Mouse (Mus musculus) stomach, postnatal 0 days (tissue): ENCODE data around the gene Lyg2. TPM values are rescaled to one million over a fixed set of nuclear protein-coding genes. Genes with fewer than 3 reads are reported as not detected.

Experiments
- ATAC-seq: fragments of 200-750 bp; cut with Nextera tagmentation; 2 replicates; pipeline ENCODE4 v1.8.0; 2017; ENCODE audit not compliant: low FRiP score, low TSS enrichment
- DNase-seq: peaks from one replicate; pipeline ENCODE4 v3.0.0-alpha.2; 2016; ENCODE audit warnings: low spot score
- H3K27ac ChIP-seq: fragments of 300-500 bp; sonication (generic); replicated peaks from 2 replicates; pipeline ENCODE4 v1.5.1; 2014; ENCODE audit warnings: mild to moderate bottlenecking, control low read depth
- H3K27me3 ChIP-seq: fragments of 300-500 bp; sonication (generic); 2 replicates; pipeline ENCODE4 v1.6.1; 2014; ENCODE audit warnings: low read length; ENCODE audit not compliant: control insufficient read depth, insufficient read depth
- H3K36me3 ChIP-seq: fragments of 300-500 bp; sonication (generic); 2 replicates; pipeline ENCODE4 v1.6.1; 2014; ENCODE audit warnings: low read length, mixed read lengths; ENCODE audit not compliant: control insufficient read depth, insufficient read depth
- H3K4me1 ChIP-seq: fragments of 300-500 bp; sonication (generic); replicated peaks from 2 replicates; pipeline ENCODE4 v1.6.1; 2014; ENCODE audit warnings: antibody characterized with exemption; ENCODE audit not compliant: control insufficient read depth, insufficient read depth
- H3K4me2 ChIP-seq: fragments of 300-500 bp; sonication (generic); replicated peaks from 2 replicates; pipeline ENCODE4 v1.6.1; 2014; ENCODE audit warnings: low read depth, mild to moderate bottlenecking, control low read depth, moderate library complexity
- H3K4me3 ChIP-seq: fragments of 300-500 bp; sonication (generic); 2 replicates; pipeline ENCODE4 v1.5.1; 2014; ENCODE audit warnings: low read depth, low read length, control low read depth
- H3K9ac ChIP-seq: fragments of 300-500 bp; sonication (generic); 2 replicates; pipeline ENCODE4 v1.6.1; 2014; ENCODE audit warnings: mild to moderate bottlenecking, low read length, control low read depth, mixed read lengths
- H3K9me3 ChIP-seq: fragments of 300-500 bp; sonication (generic); 2 replicates; pipeline ENCODE4 v1.6.1; 2016; ENCODE audit warnings: low read length; ENCODE audit not compliant: control insufficient read depth
- CTCF ChIP-seq: IDR thresholded peaks from 2 replicates; pipeline ENCODE4 v1.5.1; 2016; ENCODE audit warnings: antibody characterized with exemption, low read depth, mild to moderate bottlenecking, moderate library complexity
- EP300 ChIP-seq: optimal IDR thresholded peaks from 2 replicates; pipeline ENCODE3; 2016; ENCODE audit warnings: antibody characterized with exemption
- WGBS: fragments of 180-500 bp; shearing (Covaris S2); extraction: QIAGEN DNeasy Blood & Tissue Kit; methylation state at CpG from one replicate; pipeline ENCODE4 v1.1.7; 2014; 5-methylcytosine and 5-hydroxymethylcytosine counted together
- polyA plus RNA-seq: library from polyadenylated mRNA; unstranded; fragments of >200 nt; fragmentation: Nextera tagmentation; extraction: Ambion mirVana; gene quantifications from 2 replicates; pipeline ENCODE4 v1.2.1, GENCODE M21; 2015

Gene Lyg2
- polyA plus RNA-seq, 1 experiment from 2014 or later = not detected

GRCm38 (mm10) chr1:37918096-37918495, 1.8 kb upstream of the Lyg2 start:
- 58% methylated on average over 6 of the region's 6 CpGs for WGBS

DNA sequence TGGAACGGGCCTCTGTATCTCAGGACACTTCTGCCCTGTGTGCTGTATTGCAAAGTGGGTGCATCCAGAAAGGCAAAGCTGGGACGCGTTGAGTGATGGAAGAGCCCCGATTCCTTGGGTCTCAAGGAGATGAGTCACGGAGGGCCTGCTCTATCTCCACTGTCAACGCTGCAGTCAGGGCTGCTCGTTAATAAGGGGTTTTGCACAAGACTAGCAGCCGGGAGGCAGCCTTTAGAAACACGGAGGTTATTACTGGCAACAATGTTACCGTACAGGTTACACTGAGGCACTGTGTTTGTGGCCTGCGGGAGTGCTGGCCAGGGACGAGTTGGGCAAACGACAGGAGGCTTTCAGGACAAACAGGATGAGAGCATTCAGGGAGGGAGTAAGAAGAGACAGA, 1.4 kb upstream of the Lyg2 start:
- Histone ChIP-seq H3K36me3 (no peaks in the 10 kb centered on the region), H3K9me3 (no peaks in the 10 kb centered on the region), H3K4me3 (no peak overlapping the region), H3K9ac (no peak overlapping the region), H3K4me2 (no peak overlapping the region), H3K27ac (no peak overlapping the region), H3K4me1 (no peaks in the 10 kb centered on the region), H3K27me3 (no peaks in the 10 kb centered on the region)
- TF ChIP-seq EP300 (no peak), CTCF (0 out of 2 replicates have a peak, but pooled peaks have one; percentile 0)
- WGBS = 57% methylated on average over 13 of the region's 13 CpGs
- ATAC-seq = no peak
- no peak for DNase-seq

More at GRCm38 (mm10) chr1:37918096-37918495, 1.8 kb upstream of the Lyg2 start:
- TF ChIP-seq EP300 (no peak), CTCF (no peak)
- Histone ChIP-seq H3K4me2 (no peak overlapping the region), H3K9me3 (no peaks in the 10 kb centered on the region), H3K27me3 (no peaks in the 10 kb centered on the region), H3K4me3 (no peak overlapping the region), H3K27ac (no peak overlapping the region), H3K9ac (no peak overlapping the region), H3K4me1 (no peaks in the 10 kb centered on the region), H3K36me3 (no peaks in the 10 kb centered on the region)
- ATAC-seq = no peak
- no peak for DNase-seq

DNA sequence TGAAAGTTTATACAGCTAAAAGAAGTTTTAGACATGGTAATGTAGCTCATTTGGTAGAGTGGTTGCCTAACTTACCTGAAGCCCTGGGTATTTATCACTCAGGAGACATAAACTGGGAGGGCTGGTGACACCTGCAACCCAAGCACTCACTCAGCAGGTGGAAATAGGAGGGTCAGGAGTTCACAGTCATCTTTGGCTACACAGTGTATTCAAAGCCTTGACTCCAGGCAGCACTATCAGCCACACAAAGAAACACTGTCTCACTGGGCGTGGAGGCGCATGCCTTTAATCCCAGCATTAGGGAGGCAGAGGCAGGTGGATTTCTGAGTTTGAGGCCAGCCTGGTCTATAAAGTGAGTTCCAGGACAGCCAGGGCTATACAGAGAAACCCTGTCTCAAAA, 3.5 kb downstream of the Lyg2 start:
- TF ChIP-seq CTCF (no peak), EP300 (no peak)
- DNase-seq (no peak), ATAC-seq (no peak)
- Histone ChIP-seq H3K9ac (no peak overlapping the region), H3K4me3 (no peak overlapping the region), H3K27ac (no peak overlapping the region), H3K36me3 (no peaks in the 10 kb centered on the region), H3K4me2 (no peak overlapping the region), H3K9me3 (no peaks in the 10 kb centered on the region), H3K27me3 (no peaks in the 10 kb centered on the region), H3K4me1 (no peaks in the 10 kb centered on the region)
- whole genome bisulfite sequencing = 74% methylated on average over 2 of the region's 2 CpGs

DNA sequence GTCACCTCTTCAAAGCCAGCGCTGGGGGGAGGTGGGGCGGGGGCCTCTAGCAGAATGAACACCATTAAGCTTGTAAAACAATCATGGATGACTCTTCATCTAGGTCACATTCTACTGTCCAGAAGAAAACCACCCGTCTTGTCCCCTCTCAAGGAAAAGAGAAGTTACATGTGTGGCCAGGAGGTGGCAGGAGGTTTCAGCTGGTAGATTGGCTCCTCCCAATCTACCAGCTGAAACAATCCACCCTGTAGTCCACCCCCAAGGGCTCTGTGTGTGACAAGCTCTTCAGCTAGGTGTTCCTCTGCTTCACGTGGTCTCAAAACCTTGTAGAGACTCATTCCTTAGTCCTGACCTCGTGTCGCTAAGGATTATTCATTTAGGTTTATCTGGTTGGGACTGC, 13.1 kb downstream of the Lyg2 start:
- ATAC-seq = 0 out of 2 replicates have a peak, but pooled peaks have one; percentile 38
- Histone ChIP-seq H3K36me3 (no peaks in the 10 kb centered on the region; the same call in 1 of the 2 replicates), H3K4me2 (no peak overlapping the region), H3K9ac (no peak overlapping the region), H3K9me3 (no peaks in the 10 kb centered on the region), H3K27ac (no peak overlapping the region), H3K4me3 (no peak overlapping the region), H3K4me1 (no peaks in the 10 kb centered on the region), H3K27me3 (no peaks in the 10 kb centered on the region)
- TF ChIP-seq EP300 = no peak
- peak; percentile 67 for TF ChIP-seq CTCF
- WGBS = 33% methylated on average over 6 of the region's 6 CpGs
- peak; percentile 22 for DNase-seq

- no peak overlapping the region for H3K4me3 ChIP-seq
- DNase-seq = no peak
- H3K4me1 ChIP-seq = no peaks in the 10 kb centered on the region
- ATAC-seq = peak; percentile 57; the same call in 1 of the 2 replicates
- H3K27me3 ChIP-seq = no peaks in the 10 kb centered on the region
- 54% methylated on average over 6 of the region's 6 CpGs for WGBS
- no peak overlapping the region for H3K4me2 ChIP-seq
- no peak overlapping the region for H3K9ac ChIP-seq
- TF ChIP-seq CTCF (no peak), EP300 (no peak)
- no peak overlapping the region for H3K27ac ChIP-seq
- peaks cover 8% of the 10 kb centered on the region; the same call in 1 of the 2 replicates for H3K36me3 ChIP-seq
- H3K9me3 ChIP-seq = no peaks in the 10 kb centered on the region
Measured at GRCm38 (mm10) chr1:37900288-37900687, 16.0 kb downstream of the Lyg2 start.

- Histone ChIP-seq H3K9me3 (no peaks in the 10 kb centered on the region), H3K4me1 (no peaks in the 10 kb centered on the region)
Measured at GRCm38 (mm10) chr1:37899816-37900215, 16.5 kb downstream of the Lyg2 start.

More at GRCm38 (mm10) chr1:37899816-37900215, 16.5 kb downstream of the Lyg2 start:
- DNase-seq (no peak), ATAC-seq (peak; percentile 38; the same call in 1 of the 2 replicates)
- Histone ChIP-seq H3K27ac (no peak overlapping the region), H3K4me2 (no peak overlapping the region), H3K36me3 (peaks cover 8% of the 10 kb centered on the region; the same call in 1 of the 2 replicates), H3K4me3 (no peak overlapping the region), H3K9ac (no peak overlapping the region), H3K27me3 (no peaks in the 10 kb centered on the region)
- no peak for TF ChIP-seq CTCF
- no peak for TF ChIP-seq EP300
- 55% methylated on average over 4 of the region's 4 CpGs for WGBS
